In genomic region chr9:70269349-70269748, GRCm38 (mm10) we compare ENCODE assay signal across 9 mouse cellular contexts.
DNase-seq lines count a peak whose midpoint lies in the region; ATAC-seq lines count a peak whose summit lies in the region.
"Had no signal": no experiment of that assay in that cellular context is flagged by ENCODE, and none has a peak within 500 bp of the region (broad histone marks: within the 10 kb centered on the region; RNA-seq: fewer than 3 reads in every experiment).

No protein-coding gene starts in this region.

- no peak overlapping the region for H3K9ac ChIP-seq in embryonic facial prominence, embryonic 13.5 days
- H3K9ac ChIP-seq in embryonic facial prominence, embryonic 14.5 days (ENCODE audit: low read depth, low read length), result no peak overlapping the region
- H3K9ac ChIP-seq in midbrain, embryonic 11.5 days (ENCODE audit: low read length), result no peak overlapping the region

- no peaks in the 10 kb centered on the region for H3K36me3 ChIP-seq in embryonic facial prominence, embryonic 13.5 days
- H3K36me3 ChIP-seq in embryonic facial prominence, embryonic 10.5 days (replicated peaks), result no peaks in the 10 kb centered on the region
- no peaks in the 10 kb centered on the region for H3K36me3 ChIP-seq in embryonic facial prominence, embryonic 14.5 days (ENCODE audit: control insufficient read depth, insufficient read depth, low read length)
- H3K36me3 ChIP-seq in midbrain, embryonic 11.5 days (ENCODE audit: control insufficient read depth, insufficient read depth, low read length), result no peaks in the 10 kb centered on the region

- no peak for ATAC-seq in embryonic facial prominence, embryonic 13.5 days (ENCODE audit: insufficient number of reproducible peaks, insufficient read depth, low FRiP score, low TSS enrichment, low read depth)
- ATAC-seq in embryonic facial prominence, embryonic 14.5 days (ENCODE audit: low read depth), result peak; percentile 44
- ATAC-seq in midbrain, embryonic 11.5 days (ENCODE audit: low FRiP score), result no peak

- intact Hi-C loops in left cerebral cortex, postnatal 14 days (cut with DNase I), result no loop called here

- no peak for DNase-seq in embryonic facial prominence, embryonic 10.5 days (ENCODE audit: low spot score)
- peak; percentile 68 for DNase-seq in layer of hippocampus, adult 9-11 months
- no peak for DNase-seq in layer of hippocampus, postnatal 25 days (ENCODE audit: extremely low spot score in 1 of 2, low spot score in 1 of 2)
- DNase-seq in embryonic facial prominence, embryonic 14.5 days (ENCODE audit: low spot score), result no peak
- DNase-seq in midbrain, embryonic 11.5 days (ENCODE audit: low spot score, missing footprints), result peak; percentile 83
- DNase-seq in adrenal gland, adult 18-20 months (ENCODE audit: low spot score in 2 of 2), result no peak
- no peak for DNase-seq in left cerebral cortex, postnatal 14 days (ENCODE audit: low spot score in 2 of 2)
- DNase-seq: B cell, adult 2 months had no signal

- peak overlapping the region; percentile 68 for H3K27ac ChIP-seq in embryonic facial prominence, embryonic 13.5 days
- H3K27ac ChIP-seq in embryonic facial prominence, embryonic 10.5 days (replicated peaks), result no peak overlapping the region
- H3K27ac ChIP-seq in embryonic facial prominence, embryonic 14.5 days (replicated peaks; ENCODE audit: low read depth, low read length), result no peak overlapping the region
- H3K27ac ChIP-seq in midbrain, embryonic 11.5 days (ENCODE audit: low read depth, low read length), result no peak overlapping the region

- H3K27me3 ChIP-seq in embryonic facial prominence, embryonic 13.5 days, result no peaks in the 10 kb centered on the region
- H3K27me3 ChIP-seq in embryonic facial prominence, embryonic 10.5 days (replicated peaks; ENCODE audit: low read depth, poor library complexity, severe bottlenecking), result no peaks in the 10 kb centered on the region
- no peaks in the 10 kb centered on the region for H3K27me3 ChIP-seq in embryonic facial prominence, embryonic 14.5 days (replicated peaks; ENCODE audit: control insufficient read depth, insufficient read depth, low read length)
- no peaks in the 10 kb centered on the region for H3K27me3 ChIP-seq in midbrain, embryonic 11.5 days (ENCODE audit: control insufficient read depth, insufficient read depth, low read length)

- H3K4me1 ChIP-seq in embryonic facial prominence, embryonic 13.5 days, result peaks cover 17% of the 10 kb centered on the region
- H3K4me1 ChIP-seq in embryonic facial prominence, embryonic 10.5 days, result peaks cover 13% of the 10 kb centered on the region
- H3K4me1 ChIP-seq in embryonic facial prominence, embryonic 14.5 days (ENCODE audit: control insufficient read depth, insufficient read depth, low read length), result no peaks in the 10 kb centered on the region
- H3K4me1 ChIP-seq in midbrain, embryonic 11.5 days (ENCODE audit: control insufficient read depth, insufficient read depth, low read length), result peaks cover 5% of the 10 kb centered on the region; the same call in 1 of the 2 replicates

- no peak overlapping the region for H3K4me2 ChIP-seq in embryonic facial prominence, embryonic 13.5 days
- H3K4me2 ChIP-seq in embryonic facial prominence, embryonic 14.5 days (ENCODE audit: low read depth, low read length), result no peak overlapping the region
- H3K4me2 ChIP-seq in midbrain, embryonic 11.5 days, result no peak overlapping the region

- H3K4me3 ChIP-seq in embryonic facial prominence, embryonic 13.5 days, result no peak overlapping the region
- no peak overlapping the region for H3K4me3 ChIP-seq in embryonic facial prominence, embryonic 10.5 days
- H3K4me3 ChIP-seq in embryonic facial prominence, embryonic 14.5 days (ENCODE audit: low read depth, low read length), result no peak overlapping the region
- H3K4me3 ChIP-seq in midbrain, embryonic 11.5 days (ENCODE audit: low read depth, low read length), result no peak overlapping the region

- H3K9me3 ChIP-seq in embryonic facial prominence, embryonic 13.5 days, result no peaks in the 10 kb centered on the region
- H3K9me3 ChIP-seq in embryonic facial prominence, embryonic 10.5 days, result no peaks in the 10 kb centered on the region
- H3K9me3 ChIP-seq in embryonic facial prominence, embryonic 14.5 days (ENCODE audit: control insufficient read depth, low read length), result no peaks in the 10 kb centered on the region
- no peaks in the 10 kb centered on the region for H3K9me3 ChIP-seq in midbrain, embryonic 11.5 days (ENCODE audit: control insufficient read depth, low read length)

- 55% methylated on average over 10 of the region's 10 CpGs for WGBS in embryonic facial prominence, embryonic 13.5 days
- WGBS in embryonic facial prominence, embryonic 10.5 days, result 47% methylated on average over 10 of the region's 10 CpGs
- 59% methylated on average over 10 of the region's 10 CpGs for WGBS in embryonic facial prominence, embryonic 14.5 days
- WGBS in midbrain, embryonic 11.5 days, result 56% methylated on average over 10 of the region's 10 CpGs

Comparison
In these comparisons a context has a peak if more than half of its experiments do, and no peak if none do; other contexts are left out.
1. DNase-seq: peak in layer of hippocampus, adult 9-11 months (single experiment) and midbrain, embryonic 11.5 days (single experiment); none in embryonic facial prominence, embryonic 10.5 days (single experiment), layer of hippocampus, postnatal 25 days (0 of 2), embryonic facial prominence, embryonic 14.5 days (single experiment), adrenal gland, adult 18-20 months (0 of 2) and left cerebral cortex, postnatal 14 days (0 of 2).